Mouse (Mus musculus): ENCODE results near the gene Ggt1.

- TF ChIP-seq CTCF (conservative IDR thresholded peaks at IDR 0.05 in 1 of 2, IDR thresholded peaks at IDR 0.05 in 1 of 2; ENCODE audit: low read depth in 2 of 2, low read length in 2 of 2) (no peak), MYC (IDR thresholded peaks at IDR 0.05; ENCODE audit: low read depth, low read length) (no peak), ZNF384 (IDR thresholded peaks at IDR 0.05; ENCODE audit: low read depth, low read length) (no peak), POLR2A (IDR thresholded peaks at IDR 0.05; ENCODE audit: low read depth, low read length) (no peak), TBP (conservative IDR thresholded peaks at IDR 0.05; ENCODE audit: low read depth, low read length) (no peak), SMC3 (IDR thresholded peaks at IDR 0.05; ENCODE audit: low read depth, low read length) (no peak)
These were observed 48.6 kb upstream of the Ggt1 start for GRCm38 (mm10) chr10:75512796-75513195.
